Mouse (Mus musculus) ES-Bruce4 (cell line): ENCODE data around the gene Ugt1a7c.

ENCODE experiments used
- CTCF ChIP-seq: IDR thresholded peaks from one replicate; pipeline ENCODE4 v1.8.1; 2011; ENCODE audit warnings: low read depth, low read length
- EP300 ChIP-seq: IDR thresholded peaks from 2 replicates; pipeline ENCODE4 v1.6.1; 2011; ENCODE audit warnings: low read depth, low read length; ENCODE audit not compliant: insufficient read depth
- POLR2A ChIP-seq: IDR thresholded peaks from one replicate; pipeline ENCODE4 v1.8.1; 2011; ENCODE audit warnings: low read length; ENCODE audit not compliant: insufficient read depth

GRCm38 (mm10) chr1:88138145-88138544, 43.3 kb downstream of the Ugt1a7c start:
- TF ChIP-seq EP300, result no peak
- no peak for TF ChIP-seq POLR2A
- no peak for TF ChIP-seq CTCF
